Comparison of ENCODE assay signal across 9 mouse cellular contexts in genomic region chr3:152355361-152355760, GRCm38 (mm10). TPM values are rescaled to one million over a fixed set of nuclear protein-coding genes. Genes with fewer than 3 reads are reported as not detected.
A peak's percentile ranks its signal among the peaks of the same experiment; 100 is the strongest.
DNase-seq lines count a peak whose midpoint lies in the region; ATAC-seq and TF ChIP-seq lines count a peak whose summit lies in the region.
"Had no signal": no experiment of that assay in that cellular context is flagged by ENCODE, and none has a peak within 500 bp of the region (broad histone marks: within the 10 kb centered on the region; RNA-seq: fewer than 3 reads in every experiment).

No protein-coding gene starts in this region.

- H3K79me2 ChIP-seq in liver, adult 2 months (ENCODE audit: control insufficient read depth, insufficient read depth, low read length): peaks cover 48% of the 10 kb centered on the region

- no peaks in the 10 kb centered on the region for H3K9me3 ChIP-seq in heart, embryonic 12.5 days (replicated peaks)
- H3K9me3 ChIP-seq: neural tube, embryonic 12.5 days had no signal

- no peaks in the 10 kb centered on the region for H3K27me3 ChIP-seq in heart, embryonic 12.5 days (replicated peaks)
- H3K27me3 ChIP-seq in liver, adult 2 months (ENCODE audit: control insufficient read depth, insufficient read depth, low read length): no peaks in the 10 kb centered on the region
- H3K27me3 ChIP-seq in spleen, adult 2 months (ENCODE audit: control insufficient read depth, insufficient read depth, low read length): no peaks in the 10 kb centered on the region
- H3K27me3 ChIP-seq: neural tube, embryonic 12.5 days had no signal

- TF ChIP-seq CTCF in liver, adult 2 months (IDR thresholded peaks at IDR 0.05; ENCODE audit: low read depth, low read length): no peak
- TF ChIP-seq CTCF in spleen, adult 2 months (IDR thresholded peaks at IDR 0.05; ENCODE audit: extremely low read depth, insufficient read depth, insufficient read length, insufficient replicate concordance): no peak

- intact Hi-C loops in left cerebral cortex, postnatal 10 days (cut with DNase I): no loop called here

- DNase-seq in heart, postnatal 4 days: no peak
- peak; percentile 57 for DNase-seq in NIH3T3 (ENCODE audit: low read depth)
- peak; percentile 35 for DNase-seq in liver, adult 2 months (ENCODE audit: extremely low read depth, low read depth, low spot score)
- DNase-seq in spleen, adult 2 months (ENCODE audit: low read depth in 1 of 2, low spot score in 2 of 2): no peak
- no peak for DNase-seq in left cerebral cortex, postnatal 10 days (ENCODE audit: extremely low spot score in 1 of 2, low spot score in 2 of 2)
- no peak for DNase-seq in right cerebral cortex, postnatal 25 days
- no peak for DNase-seq in ovary, postnatal 36 days (ENCODE audit: low spot score)

- no peak overlapping the region for H3K4me2 ChIP-seq in heart, embryonic 12.5 days
- H3K4me2 ChIP-seq: neural tube, embryonic 12.5 days had no signal

- H3K36me3 ChIP-seq in heart, embryonic 12.5 days: peaks cover 16% of the 10 kb centered on the region
- peaks cover 11% of the 10 kb centered on the region for H3K36me3 ChIP-seq in liver, adult 2 months (ENCODE audit: control insufficient read depth, insufficient read depth, low read length)
- peaks cover 7% of the 10 kb centered on the region for H3K36me3 ChIP-seq in spleen, adult 2 months (ENCODE audit: control insufficient read depth, insufficient read depth, low read length)

- whole genome bisulfite sequencing in heart, embryonic 12.5 days: 43% methylated on average over 5 of the region's 5 CpGs
- 27% methylated on average over 5 of the region's 5 CpGs for WGBS in liver, adult 2 months
- WGBS in spleen, adult 2 months: 50% methylated on average over 5 of the region's 5 CpGs

- peaks cover 34% of the 10 kb centered on the region for H3K4me1 ChIP-seq in heart, embryonic 12.5 days (replicated peaks)
- H3K4me1 ChIP-seq in liver, adult 2 months (ENCODE audit: control insufficient read depth, insufficient read depth, low read length): peaks cover 23% of the 10 kb centered on the region
- no peaks in the 10 kb centered on the region; the same call in 1 of the 2 replicates for H3K4me1 ChIP-seq in spleen, adult 2 months (ENCODE audit: control insufficient read depth, insufficient read depth, insufficient read length)

- H3K4me3 ChIP-seq in heart, embryonic 12.5 days: no peak overlapping the region
- H3K4me3 ChIP-seq in liver, adult 2 months (ENCODE audit: insufficient read depth, low read depth, low read length): no peak overlapping the region
- no peak overlapping the region for H3K4me3 ChIP-seq in spleen, adult 2 months (ENCODE audit: extremely low read depth, insufficient read depth, insufficient read length)
- H3K4me3 ChIP-seq: neural tube, embryonic 12.5 days had no signal

- no peak overlapping the region for H3K9ac ChIP-seq in heart, embryonic 12.5 days
- H3K9ac ChIP-seq in liver, adult 2 months (ENCODE audit: low read depth, low read length): no peak overlapping the region
- H3K9ac ChIP-seq: neural tube, embryonic 12.5 days had no signal

- H3K27ac ChIP-seq in heart, embryonic 12.5 days (ENCODE audit: poor library complexity, severe bottlenecking): no peak overlapping the region
- no peak overlapping the region; the same call in 1 of the 2 replicates for H3K27ac ChIP-seq in liver, adult 2 months (replicated peaks; ENCODE audit: insufficient read depth, low read depth, low read length)
- H3K27ac ChIP-seq in spleen, adult 2 months (ENCODE audit: insufficient read depth, low read length): peak overlapping the region; percentile 51; the same call in 1 of the 2 replicates
- H3K27ac ChIP-seq: neural tube, embryonic 12.5 days had no signal

- ATAC-seq in heart, embryonic 12.5 days (ENCODE audit: insufficient number of reproducible peaks, low FRiP score): peak; percentile 91

- TF ChIP-seq POLR2A in liver, adult 2 months (IDR thresholded peaks at IDR 0.05; ENCODE audit: extremely low read depth, insufficient read depth, low read length): no peak
- TF ChIP-seq POLR2A in spleen, adult 2 months (IDR thresholded peaks at IDR 0.05; ENCODE audit: low read depth, low read length): no peak

RNA-seq across cellular contexts. Expression of gene Usp33, which starts 9.1 kb away (rescaled TPM):
- 37.7 and 38.1 TPM in 2 replicates for polyA plus RNA-seq in heart, embryonic 12.5 days (2016; fragmentation: Nextera tagmentation; extraction: Ambion mirVana)
- total RNA-seq in heart, postnatal 4 days (2021): 10 to 100 TPM; 29.9 to 31.6 TPM
- 41.5 and 46.9 TPM in 2 replicates for total RNA-seq in liver, adult 2 months (2014; rRNA removed)
- polyA plus RNA-seq in liver, adult 2 months (2012; rRNA removed): 9.5 and 9.9 TPM in 2 replicates
- 6.7 and 7.3 TPM in 2 replicates for polyA plus RNA-seq in spleen, adult 2 months (2012; rRNA removed)
- 100 to 1,000 TPM; 116 to 117 TPM for total RNA-seq in left cerebral cortex, postnatal 10 days (2021)

RNA-seq across cellular contexts. Expression of gene Miga1, which starts 15.2 kb away (rescaled TPM):
- 18.0 and 18.8 TPM in 2 replicates for polyA plus RNA-seq in heart, embryonic 12.5 days (2016; fragmentation: Nextera tagmentation; extraction: Ambion mirVana)
- 10 to 100 TPM; 17.2 to 17.7 TPM for total RNA-seq in heart, postnatal 4 days (2021)
- 2.2 and 2.6 TPM in 2 replicates for total RNA-seq in liver, adult 2 months (2014; rRNA removed)
- 0.39 and 0.94 TPM in 2 replicates for polyA plus RNA-seq in liver, adult 2 months (2012; rRNA removed)
- polyA plus RNA-seq in spleen, adult 2 months (2012; rRNA removed): 4.6 and 8.8 TPM in 2 replicates
- 10 to 100 TPM; 84.3 to 91.9 TPM for total RNA-seq in left cerebral cortex, postnatal 10 days (2021)

RNA-seq across cellular contexts. Expression of gene Zzz3, which starts 39.9 kb away (rescaled TPM):
- polyA plus RNA-seq in heart, embryonic 12.5 days (2016; fragmentation: Nextera tagmentation; extraction: Ambion mirVana): 37.4 and 38.8 TPM in 2 replicates
- total RNA-seq in heart, postnatal 4 days (2021): 10 to 100 TPM; 34.2 to 34.9 TPM
- 17.6 and 21.1 TPM in 2 replicates for total RNA-seq in liver, adult 2 months (2014; rRNA removed)
- 5.7 and 10.2 TPM in 2 replicates for polyA plus RNA-seq in liver, adult 2 months (2012; rRNA removed)
- polyA plus RNA-seq in spleen, adult 2 months (2012; rRNA removed): 12.8 and 14.4 TPM in 2 replicates
- 10 to 100 TPM; 30.3 to 31.9 TPM for total RNA-seq in left cerebral cortex, postnatal 10 days (2021)

Comparison
In these comparisons a context has a peak if more than half of its experiments do, and no peak if none do; other contexts are left out.
1. DNase-seq: peak in NIH3T3 (single experiment) and liver, adult 2 months (single experiment); none in heart, postnatal 4 days (single experiment), spleen, adult 2 months (0 of 2), left cerebral cortex, postnatal 10 days (0 of 2), right cerebral cortex, postnatal 25 days (single experiment) and ovary, postnatal 36 days (single experiment).
2. RNA of gene Miga1, which starts 15.2 kb away (total RNA-seq): 84.3 to 91.9 TPM in left cerebral cortex, postnatal 10 days; 17.2 to 17.7 TPM in heart, postnatal 4 days and 2.2 to 2.6 TPM in liver, adult 2 months; every median in the first group is over 4 times any median in the second.